Mouse (Mus musculus): ENCODE results near the gene Lmf2. TPM values are rescaled to one million over a fixed set of nuclear protein-coding genes. Genes with fewer than 3 reads are reported as not detected.

Gene Lmf2
- polyA plus RNA-seq (2012; rRNA removed; ENCODE audit: low replicate concordance) = 49.7 and 68.9 TPM in 2 replicates

GRCm38 (mm10) chr15:89355241-89356187 lies at the start of gene Lmf2, which contains the start of gene Ncaph2:
Lmf2 (minus strand) TSS chr15:89355659.
Ncaph2 (plus strand) TSS chr15:89355719.

GRCm38 (mm10) chr15:89384617-89385016 lies 29.2 kb upstream of the Lmf2 start, which contains the start of gene Klhdc7b:
Klhdc7b (plus strand) TSS chr15:89384917.

GRCm38 (mm10) chr15:89378831-89379401 lies 23.5 kb upstream of the Lmf2 start, which contains the start of gene Odf3b:
Odf3b (minus strand) TSS chr15:89379282.

GRCm38 (mm10) chr15:89376957-89377356 lies 21.5 kb upstream of the Lmf2 start, which contains the start of gene Tymp:
Tymp (minus strand) TSS chr15:89377039.

GRCm38 (mm10) chr15:89373762-89374248 lies 18.3 kb upstream of the Lmf2 start, which contains the start of gene Sco2:
Sco2 (minus strand) TSS chr15:89373846.

GRCm38 (mm10) chr15:89334271-89334670 lies 21.2 kb downstream of the Lmf2 start, which contains the start of gene Miox:
Miox (plus strand) TSS chr15:89334398.

GRCm38 (mm10) chr15:89322670-89323522 lies 32.6 kb downstream of the Lmf2 start, which contains the start of gene Adm2:
Adm2 (plus strand) TSS chr15:89322720.

GRCm38 (mm10) chr15:89315190-89315731 lies 40.2 kb downstream of the Lmf2 start, which contains the start of gene Sbf1:
Sbf1 (minus strand) TSS chr15:89315311.

Other genes starting within 250 kb of the Lmf2 start
- gene Tubgcp6, start 232.5 kb downstream of the Lmf2 start, polyA plus RNA-seq (2012; rRNA removed; ENCODE audit: low replicate concordance) = 27.8 and 39.6 TPM in 2 replicates
- gene Hdac10, start 227.0 kb downstream of the Lmf2 start, polyA plus RNA-seq (2012; rRNA removed; ENCODE audit: low replicate concordance) = 41.7 and 54.8 TPM in 2 replicates
- gene Mapk12, start 215.0 kb downstream of the Lmf2 start, polyA plus RNA-seq (2012; rRNA removed; ENCODE audit: low replicate concordance) = 18.6 and 31.5 TPM in 2 replicates
- 11.1 and 14.2 TPM in 2 replicates for gene Mapk11, start 206.0 kb downstream of the Lmf2 start, polyA plus RNA-seq (2012; rRNA removed; ENCODE audit: low replicate concordance)
- 65.4 and 208 TPM in 2 replicates for gene Plxnb2, start 174.9 kb downstream of the Lmf2 start, polyA plus RNA-seq (2012; rRNA removed; ENCODE audit: low replicate concordance)
- 12.7 and 21.1 TPM in 2 replicates for gene Dennd6b, start 159.2 kb downstream of the Lmf2 start, polyA plus RNA-seq (2012; rRNA removed; ENCODE audit: low replicate concordance)
- 60.4 and 149 TPM in 2 replicates for gene Ppp6r2, start 144.1 kb downstream of the Lmf2 start, polyA plus RNA-seq (2012; rRNA removed; ENCODE audit: low replicate concordance)
- gene Sbf1, start 40.3 kb downstream of the Lmf2 start, polyA plus RNA-seq (2012; rRNA removed; ENCODE audit: low replicate concordance) = 169 and 209 TPM in 2 replicates
- gene Adm2, start 32.9 kb downstream of the Lmf2 start, polyA plus RNA-seq (2012; rRNA removed; ENCODE audit: low replicate concordance) = 0.18 TPM in 1 of 2 replicates, not detected in the other
- not detected in 2 replicates for gene Miox, start 21.3 kb downstream of the Lmf2 start, polyA plus RNA-seq (2012; rRNA removed; ENCODE audit: low replicate concordance)
- gene Ncaph2, start 60 bp upstream of the Lmf2 start, polyA plus RNA-seq (2012; rRNA removed; ENCODE audit: low replicate concordance) = 111 and 131 TPM in 2 replicates
- gene Sco2, start 18.2 kb upstream of the Lmf2 start, polyA plus RNA-seq (2012; rRNA removed; ENCODE audit: low replicate concordance) = 31.0 and 49.1 TPM in 2 replicates
- gene Tymp, start 21.4 kb upstream of the Lmf2 start, polyA plus RNA-seq (2012; rRNA removed; ENCODE audit: low replicate concordance) = 2.2 and 2.5 TPM in 2 replicates
- 3.5 and 8.1 TPM in 2 replicates for gene Odf3b, start 23.6 kb upstream of the Lmf2 start, polyA plus RNA-seq (2012; rRNA removed; ENCODE audit: low replicate concordance)
- gene Klhdc7b, start 29.3 kb upstream of the Lmf2 start, polyA plus RNA-seq (2012; rRNA removed; ENCODE audit: low replicate concordance) = not detected in 2 replicates
- gene Syce3, start 54.8 kb upstream of the Lmf2 start, polyA plus RNA-seq (2012; rRNA removed; ENCODE audit: low replicate concordance) = not detected in 2 replicates
- 23.9 and 81.0 TPM in 2 replicates for gene Cpt1b, start 70.2 kb upstream of the Lmf2 start, polyA plus RNA-seq (2012; rRNA removed; ENCODE audit: low replicate concordance)
- 1.1 and 1.2 TPM in 2 replicates for gene C730034F03Rik, start 73.9 kb upstream of the Lmf2 start, polyA plus RNA-seq (2012; rRNA removed; ENCODE audit: low replicate concordance)
- gene Gm44502, start 74.0 kb upstream of the Lmf2 start, polyA plus RNA-seq (2012; rRNA removed; ENCODE audit: low replicate concordance) = 0.53 TPM in 1 of 2 replicates, not detected in the other
- gene Chkb, start 74.2 kb upstream of the Lmf2 start, polyA plus RNA-seq (2012; rRNA removed; ENCODE audit: low replicate concordance) = 74.5 and 84.9 TPM in 2 replicates
- gene Mapk8ip2, start 98.3 kb upstream of the Lmf2 start, polyA plus RNA-seq (2012; rRNA removed; ENCODE audit: low replicate concordance) = 0.03 and 0.73 TPM in 2 replicates
- 58.6 and 80.0 TPM in 2 replicates for gene Arsa, start 121.8 kb upstream of the Lmf2 start, polyA plus RNA-seq (2012; rRNA removed; ENCODE audit: low replicate concordance)
- gene Shank3, start 144.0 kb upstream of the Lmf2 start, polyA plus RNA-seq (2012; rRNA removed; ENCODE audit: low replicate concordance) = 28.8 and 64.8 TPM in 2 replicates
- 1.2 and 3.3 TPM in 2 replicates for gene Acr, start 212.7 kb upstream of the Lmf2 start, polyA plus RNA-seq (2012; rRNA removed; ENCODE audit: low replicate concordance)
- gene Rabl2, start 236.3 kb upstream of the Lmf2 start, polyA plus RNA-seq (2012; rRNA removed; ENCODE audit: low replicate concordance) = 14.5 and 25.5 TPM in 2 replicates